Mouse (Mus musculus): ENCODE results near the gene Cyp17a1. TPM values are rescaled to one million over a fixed set of nuclear protein-coding genes. Genes with fewer than 3 reads are reported as not detected.

Gene Cyp17a1
- polyA plus RNA-seq, 1 experiment: 0.06 TPM

- Histone ChIP-seq H3K4me3 (replicated peaks; ENCODE audit: extremely low read depth, low read depth, low read length) (no peak overlapping the region), H3K4me1 (ENCODE audit: control insufficient read depth, insufficient read depth, low read length) (peaks cover 43% of the 10 kb centered on the region)
- TF ChIP-seq CTCF (IDR thresholded peaks at IDR 0.05; ENCODE audit: insufficient read depth, low read length) (no peak), POLR2A (IDR thresholded peaks at IDR 0.05; ENCODE audit: borderline replicate concordance, extremely low read depth, low read depth, low read length) (no peak)
- no peak for DNase-seq
These were observed 33.9 kb downstream of the Cyp17a1 start for GRCm38 (mm10) chr19:46639053-46639452.

- WGBS: 79% methylated on average over 6 of the region's 6 CpGs
- DNase-seq: no peak
- Histone ChIP-seq H3K4me3 (replicated peaks; ENCODE audit: extremely low read depth, low read depth, low read length) (no peak overlapping the region), H3K4me1 (ENCODE audit: control insufficient read depth, insufficient read depth, low read length) (peaks cover 32% of the 10 kb centered on the region)
- TF ChIP-seq CTCF (IDR thresholded peaks at IDR 0.05; ENCODE audit: insufficient read depth, low read length) (no peak), POLR2A (IDR thresholded peaks at IDR 0.05; ENCODE audit: borderline replicate concordance, extremely low read depth, low read depth, low read length) (no peak)
These were observed 35.4 kb downstream of the Cyp17a1 start for GRCm38 (mm10) chr19:46637598-46637997.

GRCm38 (mm10) chr19:46635766-46636165, 37.2 kb downstream of the Cyp17a1 start:
- Histone ChIP-seq H3K4me1 (ENCODE audit: control insufficient read depth, insufficient read depth, low read length) (peaks cover 17% of the 10 kb centered on the region), H3K4me3 (replicated peaks; ENCODE audit: extremely low read depth, low read depth, low read length) (no peak overlapping the region)
- DNase-seq: no peak
- TF ChIP-seq CTCF (IDR thresholded peaks at IDR 0.05; ENCODE audit: insufficient read depth, low read length): no peak
- no peak for TF ChIP-seq POLR2A (IDR thresholded peaks at IDR 0.05; ENCODE audit: borderline replicate concordance, extremely low read depth, low read depth, low read length)
- 59% methylated on average over 9 of the region's 9 CpGs for WGBS

GRCm38 (mm10) chr19:46631637-46632036, 41.3 kb downstream of the Cyp17a1 start:
- TF ChIP-seq CTCF (IDR thresholded peaks at IDR 0.05; ENCODE audit: insufficient read depth, low read length): no peak
- no peak for TF ChIP-seq POLR2A (IDR thresholded peaks at IDR 0.05; ENCODE audit: borderline replicate concordance, extremely low read depth, low read depth, low read length)
- WGBS: 79% methylated on average over 9 of the region's 9 CpGs
- Histone ChIP-seq H3K4me1 (ENCODE audit: control insufficient read depth, insufficient read depth, low read length) (peaks cover 20% of the 10 kb centered on the region), H3K4me3 (replicated peaks; ENCODE audit: extremely low read depth, low read depth, low read length) (no peak overlapping the region)
- DNase-seq: no peak

- Histone ChIP-seq H3K4me3 (replicated peaks; ENCODE audit: extremely low read depth, low read depth, low read length) (no peak overlapping the region), H3K4me1 (ENCODE audit: control insufficient read depth, insufficient read depth, low read length) (peaks cover 16% of the 10 kb centered on the region)
- no peak for DNase-seq
- no peak for TF ChIP-seq POLR2A (IDR thresholded peaks at IDR 0.05; ENCODE audit: borderline replicate concordance, extremely low read depth, low read depth, low read length)
- TF ChIP-seq CTCF (IDR thresholded peaks at IDR 0.05; ENCODE audit: insufficient read depth, low read length): no peak
- WGBS: 31% methylated on average over 9 of the region's 9 CpGs
These were observed 43.2 kb downstream of the Cyp17a1 start for GRCm38 (mm10) chr19:46629807-46630206.

GRCm38 (mm10) chr19:46628403-46628802, 44.6 kb downstream of the Cyp17a1 start:
- TF ChIP-seq POLR2A (IDR thresholded peaks at IDR 0.05; ENCODE audit: borderline replicate concordance, extremely low read depth, low read depth, low read length): no peak
- TF ChIP-seq CTCF (IDR thresholded peaks at IDR 0.05; ENCODE audit: insufficient read depth, low read length): no peak
- WGBS: 43% methylated on average over 10 of the region's 10 CpGs
- Histone ChIP-seq H3K4me1 (ENCODE audit: control insufficient read depth, insufficient read depth, low read length) (peaks cover 26% of the 10 kb centered on the region), H3K4me3 (replicated peaks; ENCODE audit: extremely low read depth, low read depth, low read length) (no peak overlapping the region)
- no peak for DNase-seq

- Histone ChIP-seq H3K4me1 (ENCODE audit: control insufficient read depth, insufficient read depth, low read length) (peaks cover 41% of the 10 kb centered on the region), H3K4me3 (replicated peaks; ENCODE audit: extremely low read depth, low read depth, low read length) (no peak overlapping the region)
- 47% methylated on average over 10 of the region's 10 CpGs for WGBS
- TF ChIP-seq CTCF (IDR thresholded peaks at IDR 0.05; ENCODE audit: insufficient read depth, low read length): no peak
- no peak for TF ChIP-seq POLR2A (IDR thresholded peaks at IDR 0.05; ENCODE audit: borderline replicate concordance, extremely low read depth, low read depth, low read length)
- no peak for DNase-seq
These were observed 47.5 kb downstream of the Cyp17a1 start for GRCm38 (mm10) chr19:46625519-46625918.

GRCm38 (mm10) chr19:46625015-46625414, 48.0 kb downstream of the Cyp17a1 start:
- TF ChIP-seq CTCF (IDR thresholded peaks at IDR 0.05; ENCODE audit: insufficient read depth, low read length): no peak
- TF ChIP-seq POLR2A (IDR thresholded peaks at IDR 0.05; ENCODE audit: borderline replicate concordance, extremely low read depth, low read depth, low read length): no peak
- H3K4me1 ChIP-seq (ENCODE audit: control insufficient read depth, insufficient read depth, low read length): peaks cover 40% of the 10 kb centered on the region
- H3K4me3 ChIP-seq (replicated peaks; ENCODE audit: extremely low read depth, low read depth, low read length): no peak overlapping the region
- DNase-seq: no peak
- WGBS: 86% methylated on average over 12 of the region's 12 CpGs

- peaks cover 40% of the 10 kb centered on the region for H3K4me1 ChIP-seq (ENCODE audit: control insufficient read depth, insufficient read depth, low read length)
- 27% methylated on average over 19 of the region's 19 CpGs for WGBS
- peak overlapping the region; percentile 39 for H3K4me3 ChIP-seq (replicated peaks; ENCODE audit: extremely low read depth, low read depth, low read length)
- DNase-seq: peak; percentile 61
- no peak for TF ChIP-seq CTCF (IDR thresholded peaks at IDR 0.05; ENCODE audit: insufficient read depth, low read length)
- TF ChIP-seq POLR2A (IDR thresholded peaks at IDR 0.05; ENCODE audit: borderline replicate concordance, extremely low read depth, low read depth, low read length): peak; percentile 52; the same call in 1 of the 2 replicates
These were observed 48.9 kb downstream of the Cyp17a1 start for GRCm38 (mm10) chr19:46623790-46624772.
